Mouse (Mus musculus) heart, adult 2 months (tissue): ENCODE measurements around the gene Stat4.

Experiments
- CTCF ChIP-seq: fragments of 200-600 bp; IDR thresholded peaks from 2 replicates; pipeline ENCODE4 v1.8.1; 2022; ENCODE audit warnings: antibody characterized with exemption, mild to moderate bottlenecking, moderate library complexity
- POLR2A ChIP-seq: fragments of 200-500 bp; IDR thresholded peaks from 2 replicates; pipeline ENCODE4 v1.6.1; 2011; ENCODE audit warnings: mild to moderate bottlenecking, low read depth, low read length, control low read depth; ENCODE audit not compliant: insufficient read depth

- no peak for TF ChIP-seq POLR2A
- no peak for TF ChIP-seq CTCF
Measured at GRCm38 (mm10) chr1:52087128-52087527, 100.2 kb downstream of the Stat4 start.
